Mouse (Mus musculus) mature B cell (primary cell): ENCODE measurements around the gene Rnf181.

Source experiments
- in situ Hi-C: fragments of 300-500 bp; cut with MboI; formaldehyde crosslinking; loops from 2 replicates; pipeline ENCODE4 v1.14.3; 2019

Rnf181 gene

DNA sequence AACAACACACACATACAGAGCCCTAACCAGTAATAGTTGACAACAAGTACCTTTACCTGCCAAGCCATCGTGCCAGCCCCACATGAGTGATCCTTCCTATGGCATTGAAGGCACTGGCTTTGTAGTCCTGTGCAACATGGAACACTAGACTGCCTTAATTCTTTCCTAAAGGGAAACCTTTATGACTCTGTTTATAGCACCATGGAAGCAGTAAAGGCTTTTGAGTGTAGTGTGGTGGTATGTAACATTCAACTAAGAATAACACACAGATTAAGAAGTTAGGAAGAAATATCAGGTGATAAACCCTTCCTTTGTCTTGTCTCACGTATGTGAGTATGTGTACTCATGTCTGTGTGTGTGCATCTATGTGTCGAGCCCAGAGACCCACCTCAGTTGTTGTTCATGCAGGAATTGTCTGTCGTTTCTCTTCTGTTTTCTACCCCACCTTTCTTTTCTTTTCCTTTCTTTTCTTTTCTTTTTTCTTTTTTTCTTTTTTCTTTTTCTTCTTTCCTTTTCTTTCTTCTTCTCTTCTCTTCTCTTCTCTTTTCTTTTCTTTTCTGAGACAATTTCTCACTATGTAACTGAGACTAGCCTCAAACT lies at the start of gene Rnf181:
Rnf181 (minus strand) TSS at position 113 of the 600 bp plus-strand sequence.
- in situ Hi-C loops = no loop called here

DNA sequence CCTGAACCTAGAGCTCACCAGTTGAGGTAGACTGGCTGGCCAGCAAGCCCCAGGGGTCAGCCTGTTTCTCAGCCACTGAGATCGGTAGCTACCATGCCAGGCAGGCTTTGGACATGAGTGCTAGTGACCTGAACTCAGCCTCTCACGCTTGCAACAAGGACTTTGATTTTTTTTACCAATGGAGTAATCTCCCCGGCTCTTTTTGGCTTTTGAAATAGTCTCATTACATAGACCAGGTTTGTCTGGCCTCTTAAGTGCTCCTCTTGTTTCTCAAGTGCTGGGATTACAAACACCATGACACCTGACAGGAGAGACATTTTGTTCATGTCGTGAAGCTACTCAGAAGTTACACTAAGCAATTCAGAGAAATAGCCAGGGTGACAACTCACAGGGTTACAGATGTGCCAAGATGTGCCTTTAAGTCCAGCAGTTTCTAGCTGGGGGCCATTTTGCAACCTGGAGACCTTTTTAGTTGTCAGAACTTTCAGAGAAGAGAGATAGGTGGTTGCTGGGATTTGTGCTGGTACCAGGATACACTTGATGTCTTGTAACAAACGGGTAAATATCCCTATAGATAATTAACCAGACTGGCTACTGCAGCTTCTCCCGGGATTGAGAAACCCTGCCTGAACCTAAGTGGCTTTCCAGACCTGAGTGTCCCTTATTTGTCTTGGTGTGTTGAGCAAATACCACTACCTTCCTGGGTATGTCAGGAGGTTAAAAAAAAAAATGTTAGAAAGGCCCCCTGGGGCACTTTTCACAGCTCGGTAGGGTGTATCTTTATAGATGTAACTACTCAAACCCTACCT lies 49.4 kb upstream of the Rnf181 start:
- in situ Hi-C loops = no loop called here

DNA sequence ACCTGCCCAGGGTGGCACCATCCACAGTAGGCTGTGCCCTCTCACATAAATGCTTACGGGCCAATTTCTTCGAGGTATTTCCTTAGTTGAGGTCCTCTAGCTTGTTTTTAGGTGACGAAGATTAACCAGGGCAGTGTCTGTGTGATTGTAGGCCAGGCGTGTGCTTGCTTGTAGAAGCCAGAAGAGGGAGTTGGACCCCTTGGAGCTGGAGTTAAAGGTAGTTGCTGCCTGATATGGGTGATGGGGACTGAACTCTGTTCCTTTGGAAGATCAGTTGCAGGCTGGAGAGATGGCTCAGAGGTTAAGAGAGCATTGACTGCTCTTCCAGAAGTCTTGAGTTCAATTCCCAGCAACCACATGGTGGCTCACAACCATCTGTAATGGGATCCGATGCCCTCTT lies 48.4 kb upstream of the Rnf181 start:
- in situ Hi-C loops = no loop called here

DNA sequence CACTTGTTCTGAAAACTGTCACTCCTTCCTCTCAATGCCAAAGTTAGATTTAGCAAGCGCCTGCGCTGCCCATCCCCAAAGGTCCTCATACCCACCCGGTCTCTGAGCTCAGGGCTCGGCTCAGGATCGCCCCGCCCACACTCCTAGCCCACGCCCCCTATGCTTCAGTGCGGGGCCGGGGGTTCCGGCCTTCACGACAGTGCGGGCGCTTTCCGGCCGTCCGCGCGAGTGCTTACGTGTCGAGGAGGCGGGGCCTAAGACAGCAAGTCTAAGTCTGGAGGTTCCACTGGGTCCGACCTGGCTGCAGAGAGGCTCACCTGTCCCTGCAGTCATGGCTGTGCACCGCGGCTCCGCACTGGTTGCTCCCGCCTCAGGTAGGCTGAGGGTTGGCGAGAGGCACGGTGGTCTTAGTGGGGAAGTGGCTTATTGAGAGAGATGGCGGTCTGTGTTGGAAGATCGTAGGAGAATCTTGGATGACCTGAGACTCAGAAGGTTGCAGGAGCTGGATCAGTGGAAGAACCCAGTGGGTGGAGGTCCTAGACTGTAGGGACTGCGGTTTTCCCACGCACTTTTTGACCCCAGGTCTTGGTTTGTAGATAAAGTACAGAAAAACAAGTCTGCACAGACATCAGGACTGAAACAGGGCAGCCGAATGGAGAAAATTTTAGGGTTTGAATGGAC lies 47.5 kb upstream of the Rnf181 start, which contains the start of gene Ggcx:
Ggcx (plus strand) TSS at position 233 of the 681 bp plus-strand sequence.
- in situ Hi-C loops = no loop called here

DNA sequence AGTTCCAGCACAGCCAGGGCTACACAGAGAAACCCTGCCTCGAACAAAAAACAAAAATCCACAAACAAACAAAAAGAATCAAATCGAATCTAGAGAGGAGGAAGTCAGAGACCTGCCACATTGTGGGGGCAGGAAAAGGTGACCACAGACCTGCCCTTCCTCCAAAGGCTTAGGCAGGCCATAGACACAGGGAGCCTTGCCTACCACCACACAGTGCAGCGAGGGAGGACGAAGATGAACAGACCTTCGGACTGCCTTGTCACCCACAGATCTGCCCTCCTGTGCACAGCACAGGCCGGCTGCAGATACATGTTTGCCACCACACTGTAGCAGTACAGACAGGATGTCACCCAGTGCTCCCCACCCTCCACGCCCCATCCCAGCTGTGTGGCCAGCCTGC lies 43.8 kb upstream of the Rnf181 start:
- in situ Hi-C loops = no loop called here

DNA sequence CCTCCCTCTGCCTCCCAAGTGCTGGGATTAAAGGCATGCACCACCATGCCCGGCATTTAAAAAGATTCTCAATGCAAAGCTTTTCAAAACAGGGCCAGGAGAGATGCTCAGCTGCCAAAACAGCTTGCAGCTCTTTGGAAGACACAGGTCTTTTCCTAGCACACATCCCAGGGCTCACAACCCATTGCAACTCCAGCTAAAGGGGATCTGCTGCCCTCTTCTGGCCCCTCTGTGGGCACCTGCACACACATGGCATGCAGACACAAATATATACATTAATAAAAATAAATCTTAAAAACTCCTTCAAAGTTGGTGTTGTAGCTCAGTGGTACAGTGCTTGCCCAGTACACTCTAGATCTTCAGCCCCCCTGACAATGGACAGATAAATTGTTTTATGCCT lies 43.2 kb upstream of the Rnf181 start:
- in situ Hi-C loops = no loop called here

DNA sequence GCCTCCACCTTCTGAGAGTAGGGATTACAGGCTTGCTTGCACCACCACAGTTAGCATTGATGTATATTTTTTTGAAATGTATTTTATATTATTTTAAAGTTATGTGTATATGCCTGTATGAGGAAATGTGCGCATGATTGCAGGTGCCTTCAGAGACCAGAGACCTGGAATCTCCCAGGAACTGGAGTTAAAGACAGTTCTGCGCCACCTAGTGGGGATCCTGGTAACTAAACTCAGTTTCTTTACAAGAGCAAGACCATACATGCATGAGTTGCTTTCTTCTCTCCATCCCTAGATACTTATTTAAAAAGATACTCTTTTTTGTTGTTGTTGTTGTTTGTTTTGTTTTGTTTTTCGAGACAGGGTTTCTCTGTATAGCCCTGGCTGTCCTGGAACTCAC lies 42.8 kb upstream of the Rnf181 start:
- in situ Hi-C loops = no loop called here

DNA sequence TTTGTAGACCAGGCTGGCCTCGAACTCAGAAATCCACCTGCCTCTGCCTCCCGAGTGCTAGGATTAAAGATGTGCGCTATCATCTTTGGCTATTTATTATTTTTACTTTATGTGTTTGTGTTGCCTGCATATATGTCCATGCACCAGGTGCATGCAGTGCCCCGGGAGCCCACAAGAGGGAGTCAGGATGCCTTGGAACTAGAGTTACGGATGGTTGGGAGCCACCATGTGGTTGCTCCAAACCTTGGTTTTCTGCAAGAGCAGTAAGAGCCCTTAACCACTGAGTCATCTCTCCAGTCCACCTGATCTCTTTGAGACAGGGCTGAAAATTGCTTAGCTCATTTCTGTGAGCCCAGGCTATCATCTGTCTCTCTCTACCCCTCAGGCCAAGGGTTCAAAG lies 40.4 kb upstream of the Rnf181 start:
- in situ Hi-C loops = no loop called here

DNA sequence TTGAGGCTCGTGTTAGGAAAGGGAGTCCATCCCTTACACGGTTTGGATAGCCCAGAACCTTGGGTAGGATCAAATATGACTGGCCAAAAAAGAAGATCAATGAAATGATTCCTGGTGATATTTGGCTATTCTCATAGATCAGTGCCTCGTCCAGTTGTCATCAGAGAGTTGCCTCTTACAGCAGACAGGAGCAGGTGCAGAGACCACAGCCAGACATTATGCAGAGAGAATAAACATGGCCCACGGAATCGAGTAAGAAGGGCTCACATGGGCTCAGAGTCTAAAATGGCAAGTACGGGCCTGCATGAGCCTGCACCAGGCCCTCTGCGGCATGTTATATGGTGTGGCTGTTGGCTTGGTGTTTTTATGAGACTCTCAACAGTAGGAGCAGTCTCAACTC lies 38.6 kb upstream of the Rnf181 start:
- in situ Hi-C loops = no loop called here

DNA sequence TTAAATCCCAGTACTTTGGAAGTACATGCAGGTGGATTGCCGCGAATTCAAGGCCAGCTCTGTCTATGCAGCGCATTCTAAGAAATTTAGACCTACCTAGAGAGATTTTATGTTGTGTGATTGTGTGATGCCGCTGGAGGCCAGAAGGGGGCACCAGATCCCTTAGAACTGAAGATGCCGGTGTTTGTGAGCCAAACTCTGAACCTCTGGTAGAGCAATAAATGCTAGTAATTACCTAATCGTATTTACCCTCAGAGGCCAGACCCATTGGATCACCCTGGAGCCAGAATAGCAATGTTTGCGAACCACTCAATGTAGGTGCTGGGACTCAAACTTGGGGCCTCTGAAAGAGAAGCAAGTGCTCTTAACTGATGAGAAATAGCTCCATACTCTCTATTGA lies 35.1 kb upstream of the Rnf181 start:
- in situ Hi-C loops = no loop called here

DNA sequence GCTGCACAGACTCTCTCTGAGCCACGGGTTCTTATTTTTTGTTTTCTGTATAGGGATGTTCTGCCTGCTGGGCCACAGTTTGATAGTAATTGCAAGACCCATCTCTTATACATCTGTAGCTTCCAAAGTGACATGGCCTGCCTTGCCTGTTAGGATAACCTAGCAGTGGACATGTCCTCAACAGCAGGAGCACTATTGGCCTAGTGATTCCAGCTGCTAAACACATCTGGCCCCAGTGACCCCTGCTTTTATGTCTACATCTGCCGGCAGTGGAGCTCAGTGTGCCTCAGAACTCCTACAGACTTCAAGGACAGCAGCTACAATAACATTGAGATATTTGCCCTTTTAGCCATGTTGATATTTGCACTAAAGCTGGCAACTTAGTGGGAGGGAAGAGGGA lies 33.2 kb upstream of the Rnf181 start:
- in situ Hi-C loops = no loop called here

DNA sequence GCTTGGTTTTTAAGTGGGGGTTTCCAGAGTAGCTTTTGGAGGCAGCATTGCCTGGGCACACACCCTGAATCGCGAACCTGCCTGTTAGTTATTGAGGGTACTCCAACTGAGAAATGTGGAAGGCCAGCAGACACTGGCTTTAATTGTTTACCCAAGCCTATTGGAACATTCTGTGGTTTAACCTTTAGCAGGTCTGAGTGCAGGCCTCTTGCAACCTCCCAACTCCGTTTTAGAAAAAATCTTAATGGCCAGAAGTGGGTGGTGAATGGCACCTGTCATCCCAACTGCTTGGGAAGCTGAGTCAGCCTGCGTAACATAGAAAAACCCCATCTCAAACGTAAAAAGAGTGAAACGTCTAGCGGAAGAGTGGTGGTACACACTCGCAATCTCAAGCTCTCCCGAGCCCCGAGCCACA lies 30.1 kb upstream of the Rnf181 start:
- in situ Hi-C loops = no loop called here

DNA sequence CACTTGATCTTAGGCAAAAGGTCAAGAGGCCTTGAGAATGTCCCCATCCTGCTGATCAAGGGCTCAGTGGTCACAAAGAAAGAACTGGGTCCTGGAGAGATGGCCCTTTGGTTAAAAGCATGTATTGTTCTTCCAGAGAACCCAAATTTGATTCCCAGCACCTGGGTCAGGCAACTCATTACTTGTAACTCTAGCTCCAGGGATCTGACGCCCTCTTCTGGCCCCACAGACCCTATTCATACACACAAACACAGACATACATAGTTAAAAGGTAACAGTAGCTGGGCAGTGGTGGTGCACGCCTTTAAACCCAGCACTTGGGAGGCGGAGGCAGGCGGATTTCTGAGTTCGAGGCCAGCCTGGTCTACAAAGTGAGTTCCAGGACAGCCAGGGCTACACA lies 25.6 kb upstream of the Rnf181 start:
- in situ Hi-C loops = no loop called here

DNA sequence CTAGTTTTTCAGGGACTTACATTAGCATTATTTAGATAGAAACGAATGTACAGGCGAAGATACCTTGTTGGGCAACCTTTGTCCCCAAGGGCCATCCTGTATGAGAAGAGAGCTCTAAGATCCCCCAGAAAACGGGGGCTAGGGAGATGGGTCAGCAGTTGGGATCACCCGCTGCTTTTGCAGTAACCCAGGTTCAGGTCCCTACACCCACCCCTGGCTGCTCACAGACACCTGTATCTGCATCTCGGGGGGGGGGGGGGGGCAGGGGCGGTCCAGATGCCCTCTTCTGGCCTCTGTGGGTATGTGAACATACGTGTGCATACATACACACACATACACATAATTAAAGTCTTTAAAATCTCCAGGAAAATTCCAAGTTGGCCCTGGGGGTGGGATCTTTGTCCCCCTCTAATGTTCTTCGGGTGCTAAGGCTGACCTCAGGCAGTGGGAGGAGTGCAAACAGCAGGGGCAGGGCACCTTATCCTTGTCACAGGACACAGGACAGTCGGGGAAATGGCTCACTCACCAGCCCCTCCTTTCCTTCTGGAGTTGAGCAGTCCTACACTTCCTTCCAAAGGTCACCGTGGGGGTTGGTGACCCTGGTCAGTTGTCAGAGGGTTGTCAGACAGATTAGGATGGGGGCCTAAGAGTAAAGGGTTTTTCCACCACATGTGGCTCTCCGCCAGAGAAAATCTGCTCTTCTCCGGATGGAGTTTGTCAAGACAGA lies 24.2 kb upstream of the Rnf181 start:
- in situ Hi-C loops = no loop called here

DNA sequence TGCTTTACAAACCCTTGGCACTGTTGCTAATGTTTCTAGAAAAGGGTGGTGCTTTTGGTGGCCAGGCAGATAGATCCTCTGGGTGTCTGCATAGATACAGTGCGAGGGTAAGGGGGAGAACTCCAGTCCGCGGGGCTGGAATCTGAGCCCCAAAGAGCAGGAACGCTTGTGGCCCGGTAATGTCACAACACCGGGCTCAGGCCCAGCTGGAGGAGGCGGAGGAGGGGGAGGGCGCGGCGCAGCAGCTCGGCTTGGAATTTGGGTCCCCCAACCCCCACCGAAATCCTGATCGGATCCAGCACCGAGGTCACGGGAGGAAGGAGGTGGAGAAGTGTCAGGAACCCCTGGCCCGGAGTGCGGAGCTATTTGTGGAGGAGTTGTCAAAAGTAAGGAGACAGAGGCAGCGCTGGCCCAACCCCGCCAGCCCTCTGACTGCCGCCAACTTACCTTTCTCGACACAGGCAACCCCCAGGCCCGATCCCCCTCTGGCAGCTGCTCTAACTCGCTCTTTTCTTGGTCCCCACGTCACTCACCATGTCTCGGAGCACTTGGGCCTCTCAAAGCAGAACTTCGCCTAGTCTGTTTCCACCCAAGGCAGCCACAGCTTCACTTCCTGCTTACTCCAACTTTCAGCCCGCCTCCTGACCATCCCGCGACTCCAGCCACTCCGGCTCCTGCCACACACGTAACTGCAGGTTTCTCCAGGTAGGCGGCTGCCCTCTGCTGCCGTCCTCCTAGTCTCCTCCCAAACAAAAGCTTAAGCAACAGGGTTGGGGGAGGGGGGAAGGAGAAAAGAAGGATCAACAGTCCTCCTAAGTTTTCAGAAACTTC lies 23.4 kb upstream of the Rnf181 start, which contains the start of gene Vamp8:
Vamp8 (minus strand) TSS at position 763 of the 831 bp plus-strand sequence.
- in situ Hi-C loops = no loop called here

DNA sequence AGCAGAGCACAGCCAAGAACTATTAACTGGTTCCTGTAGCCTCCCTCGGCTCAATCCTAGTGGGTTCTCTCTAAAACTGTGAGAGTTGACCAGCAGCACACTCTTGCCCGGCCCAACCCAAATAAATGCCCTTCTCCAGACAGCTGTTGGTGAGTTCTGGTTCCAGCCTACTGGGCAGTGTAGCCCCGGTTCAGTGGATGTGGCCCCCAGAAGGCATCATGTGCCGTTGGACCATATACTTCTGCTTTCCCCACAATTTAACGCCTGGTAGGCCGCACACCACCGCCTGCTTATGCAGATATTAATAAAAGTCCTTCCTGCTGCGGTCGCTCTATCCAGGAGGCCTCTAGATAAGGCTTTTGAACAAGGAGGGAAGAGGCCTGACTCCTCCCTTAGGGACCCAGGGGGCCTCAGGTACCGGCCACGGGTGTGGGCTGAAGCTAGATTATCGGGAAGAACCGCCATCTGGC lies 22.8 kb upstream of the Rnf181 start:
- in situ Hi-C loops = no loop called here

DNA sequence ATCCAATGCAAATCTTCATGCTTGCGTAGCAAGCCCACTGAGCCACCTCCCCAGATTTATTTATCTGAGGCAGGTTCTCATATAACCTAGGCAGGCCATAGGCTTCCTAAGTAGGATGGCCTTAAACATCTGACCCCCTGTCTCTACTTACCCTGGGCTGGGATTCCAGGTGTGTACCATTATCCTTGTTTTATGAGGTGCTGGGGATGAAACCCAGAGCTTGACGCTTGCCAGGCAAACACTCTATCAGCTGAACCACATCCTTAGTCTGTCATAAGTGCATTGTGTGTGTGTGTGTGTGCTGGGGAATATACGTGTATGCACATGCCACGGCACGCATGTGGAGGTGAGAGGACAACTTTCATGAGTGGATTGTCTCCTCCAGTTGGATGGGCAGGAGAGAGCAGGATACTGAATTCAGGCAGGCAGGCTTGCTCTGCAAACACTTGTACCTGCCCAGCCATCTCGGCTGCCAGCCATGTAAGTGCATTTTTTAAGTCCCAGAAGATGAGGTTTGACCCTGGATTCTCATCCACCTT lies 22.1 kb upstream of the Rnf181 start:
- in situ Hi-C loops = no loop called here

DNA sequence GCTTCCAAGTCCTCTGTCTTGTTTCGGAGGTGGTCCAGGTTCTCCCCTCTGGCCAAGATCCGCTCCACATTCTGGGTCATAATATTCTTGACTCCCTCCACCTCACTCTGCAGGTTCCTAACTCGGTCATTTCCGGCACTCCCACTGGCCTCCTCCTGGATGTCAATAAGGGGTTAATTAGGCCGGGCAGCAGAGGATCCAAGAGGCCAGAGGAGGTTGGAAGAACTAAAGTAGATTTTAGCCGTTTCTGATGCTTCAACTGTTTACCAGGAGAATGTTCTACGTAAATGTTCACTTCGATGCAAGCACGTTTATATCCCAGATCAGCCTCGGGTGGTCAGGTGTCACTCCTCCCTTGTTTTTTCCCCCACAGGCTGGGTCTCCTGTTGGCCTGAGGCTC lies 21.5 kb upstream of the Rnf181 start:
- in situ Hi-C loops = no loop called here

DNA sequence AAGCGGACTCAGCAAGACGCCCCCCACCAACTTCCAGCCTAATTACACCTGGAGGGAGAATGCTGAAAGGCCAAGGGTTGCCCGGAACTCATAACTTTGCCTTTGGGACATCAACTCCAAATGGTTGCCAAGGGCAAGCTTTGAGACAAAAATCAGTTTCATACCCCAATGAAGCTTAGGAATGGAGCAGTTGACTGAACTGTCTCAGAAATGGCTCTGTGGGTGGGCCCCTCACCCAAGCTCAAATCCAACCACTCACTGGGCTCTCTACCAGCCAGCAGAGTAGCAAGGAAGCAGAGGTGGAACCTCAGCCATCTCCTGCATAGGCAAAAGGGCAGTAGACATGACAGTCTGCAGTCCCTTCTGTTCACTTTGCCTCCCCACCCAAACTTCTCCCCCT lies 21.1 kb upstream of the Rnf181 start:
- in situ Hi-C loops = no loop called here

DNA sequence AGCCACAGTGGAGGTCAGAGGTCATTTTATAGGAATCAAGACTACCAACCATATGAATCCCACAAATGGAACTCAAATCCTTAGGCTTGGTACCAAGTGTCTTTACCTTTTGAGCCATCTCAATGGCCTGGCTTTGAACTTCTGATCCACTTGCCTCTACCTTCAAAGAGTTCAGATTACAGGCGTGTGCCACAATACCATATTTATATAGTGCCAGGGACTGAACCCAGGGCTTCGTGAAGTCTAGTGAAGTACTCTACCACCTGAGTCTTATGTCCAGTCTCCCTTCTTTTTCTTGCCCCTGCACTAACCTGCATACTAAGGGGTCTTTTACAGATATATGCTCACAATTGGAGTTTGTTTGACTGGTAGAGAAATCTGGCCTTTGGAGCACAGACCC lies 19.8 kb upstream of the Rnf181 start:
- in situ Hi-C loops = no loop called here

DNA sequence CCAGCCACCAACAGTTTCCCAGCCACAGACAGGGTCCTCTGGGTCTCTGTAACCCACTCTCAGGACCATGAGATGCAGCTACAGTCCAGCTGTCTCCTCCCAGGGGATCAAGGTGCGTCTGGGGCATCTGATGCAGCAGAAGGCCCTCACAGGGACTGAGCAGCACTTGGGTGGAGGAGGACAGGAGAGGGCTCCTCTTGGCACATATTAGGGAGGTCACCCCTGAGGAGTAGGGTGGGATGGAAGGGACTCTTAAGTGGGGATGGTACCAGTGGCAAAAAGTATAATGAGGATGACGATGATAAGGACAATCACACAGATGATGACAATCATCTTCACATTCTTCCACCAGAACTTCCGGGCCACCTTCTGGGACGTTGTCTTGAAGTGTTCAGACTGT lies 18.5 kb upstream of the Rnf181 start:
- in situ Hi-C loops = no loop called here
